Mouse (Mus musculus) left cerebral cortex, postnatal 10 days (tissue): ENCODE results near the gene Aqr. TPM values are rescaled to one million over a fixed set of nuclear protein-coding genes. Genes with fewer than 3 reads are reported as not detected.

Source experiments
- DNase-seq, 2 experiments: peaks; one replicate each; pipeline ENCODE4 v3.0.0; 2021 to 2022; ENCODE audit warnings: low spot score in 2 of 2, mixed read lengths in 1 of 2; ENCODE audit errors: extremely low spot score in 1 of 2
- intact Hi-C: fragments of 180-260 bp; cut with DNase I; formaldehyde crosslinking; loops from one replicate; pipeline ENCODE4 v1.15.1; 2025
- microRNA-seq: library from miRNA; unstranded; fragments of <30 nt; microRNA quantifications from one replicate; pipeline ENCODE4 v1.2.0, GENCODE M21; 2022
- total RNA-seq, 2 experiments: library from RNA; stranded (reverse); gene quantifications; 2 replicates each; pipeline ENCODE4 v1.2.3; 2021

The Aqr gene
- total RNA-seq, 2 experiments from 2014 or later: 24.8 to 27.7 TPM

DNA sequence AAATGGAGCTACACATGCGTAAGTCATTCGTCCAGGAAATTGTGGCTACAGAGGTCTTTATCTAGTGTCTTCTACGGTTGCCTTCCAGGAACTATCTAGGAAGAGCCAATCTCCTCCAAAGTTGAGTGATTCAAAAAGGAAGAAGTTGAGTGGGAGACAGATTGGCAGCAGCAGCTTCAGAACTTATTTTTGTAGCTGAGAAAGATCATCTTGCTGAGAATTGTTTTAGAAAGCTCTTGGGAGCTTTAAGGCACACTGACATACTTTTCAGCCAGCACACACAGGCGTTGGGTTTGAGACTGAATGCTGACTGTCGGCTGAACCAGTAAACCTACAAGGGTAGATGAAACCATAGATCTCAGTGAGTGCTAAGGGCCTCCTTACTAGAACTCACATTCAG lies 91.5 kb downstream of the Aqr start:
- intact Hi-C loops: loop anchor here (5.0 kb wide), 1 partner anchor 228 kb away; no protein-coding TSS in a partner anchor
- DNase-seq: peak in 1 of 2 experiments; percentile 8

GRCm38 (mm10) chr2:114094696-114095095 lies 92.1 kb downstream of the Aqr start:
- intact Hi-C loops: loop anchor here (5.0 kb wide), 2 partner anchors 82 to 227 kb away; partner anchors contain the start of gene Gjd2
- DNase-seq: no peak

DNA sequence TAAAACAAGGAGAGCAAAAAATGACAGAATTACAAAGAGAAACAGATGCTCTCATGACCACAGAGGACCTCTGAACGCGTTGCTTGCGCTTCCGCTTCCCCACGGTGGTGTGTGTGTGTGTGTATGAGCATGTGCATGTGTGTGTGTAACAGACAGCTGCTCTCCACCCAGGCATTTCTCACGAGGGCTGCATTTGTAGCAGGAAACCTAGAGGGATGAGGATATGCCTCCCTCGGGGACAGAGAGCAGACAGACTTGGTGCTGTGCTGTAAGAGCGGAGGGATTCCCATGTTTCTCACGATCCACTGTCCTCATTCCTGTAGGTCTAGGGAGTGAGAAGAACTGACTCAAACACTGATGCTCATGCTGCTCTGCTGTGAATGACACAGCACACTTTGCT lies 93.2 kb downstream of the Aqr start:
- intact Hi-C loops: loop anchor here (5.0 kb wide), 1 partner anchor 81 kb away; the partner anchor contains the start of gene Gjd2

GRCm38 (mm10) chr2:114089862-114090261 lies 97.0 kb downstream of the Aqr start:
- intact Hi-C loops: loop anchor here (5.0 kb wide), 1 partner anchor 78 kb away; the partner anchor contains the start of gene Gjd2
- no peak for DNase-seq

More for the DNA sequence above, 93.2 kb downstream of the Aqr start:
- peak in 1 of 2 experiments; percentile 31 for DNase-seq

DNA sequence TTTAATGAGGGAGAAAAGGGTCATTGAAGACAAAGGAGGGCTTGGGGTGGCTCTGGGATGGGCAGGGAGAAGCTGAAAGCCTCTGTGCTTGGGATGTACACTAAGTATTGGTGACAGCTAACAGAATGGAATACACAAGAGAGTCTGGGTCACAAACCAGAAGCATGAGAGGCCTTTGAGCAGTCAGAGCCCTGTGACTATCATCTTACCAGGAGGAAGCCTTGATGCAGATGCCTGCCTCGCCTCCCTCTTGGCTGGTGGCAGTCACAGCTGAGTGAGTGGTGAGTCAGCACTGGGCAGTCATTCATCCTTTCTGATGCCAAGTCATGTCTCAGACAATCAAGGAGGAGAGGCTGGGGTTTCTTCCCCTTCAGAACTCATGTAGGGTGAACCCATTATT lies 99.6 kb downstream of the Aqr start:
- DNase-seq: no peak
- intact Hi-C loops: no loop called here

- intact Hi-C loops: no loop called here
- DNase-seq: no peak
Observed at GRCm38 (mm10) chr2:114071876-114072275, 114.9 kb downstream of the Aqr start.

DNA sequence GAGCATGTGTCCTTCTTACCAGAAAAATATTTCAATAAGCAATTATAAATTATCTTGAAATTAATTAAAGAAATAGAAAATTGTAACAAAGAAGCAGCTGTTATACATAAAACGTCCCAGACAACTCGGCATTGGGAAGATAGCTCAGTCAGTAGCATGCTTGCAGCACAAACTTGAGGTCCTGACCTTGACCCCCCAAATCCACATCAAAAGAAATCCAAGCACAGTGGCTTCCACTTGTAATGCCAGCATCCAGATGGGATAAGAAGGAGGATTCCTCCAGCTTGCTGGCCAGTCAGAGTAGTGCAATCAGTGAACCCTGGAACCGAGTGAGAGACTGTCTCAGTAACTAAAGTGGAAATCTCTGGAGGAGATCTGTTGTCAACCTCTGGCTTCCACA lies 120.6 kb downstream of the Aqr start:
- no peak for DNase-seq
- intact Hi-C loops: no loop called here

DNA sequence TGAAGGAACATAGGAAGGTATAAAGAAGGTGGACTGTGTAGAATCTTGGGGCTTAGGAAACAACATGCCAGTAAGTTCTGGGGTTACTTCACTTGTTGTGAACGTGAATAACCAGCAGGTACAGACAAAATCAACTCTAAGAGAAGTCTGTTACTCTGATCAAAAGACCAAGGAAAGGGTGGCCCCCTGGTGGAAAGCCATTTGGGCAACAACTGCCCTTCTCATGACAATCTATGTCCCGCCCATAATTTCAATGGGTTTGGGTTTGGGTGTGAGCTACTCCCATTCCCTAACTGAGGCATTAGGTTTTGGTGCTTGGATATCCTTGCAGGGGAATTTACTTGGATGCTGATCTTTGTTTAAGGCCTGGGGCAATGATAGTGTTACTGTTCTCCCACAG lies 122.8 kb downstream of the Aqr start:
- intact Hi-C loops: no loop called here
- no peak for DNase-seq

GRCm38 (mm10) chr2:114060071-114060591 lies 126.7 kb downstream of the Aqr start:
- no peak for DNase-seq
- intact Hi-C loops: no loop called here

DNA sequence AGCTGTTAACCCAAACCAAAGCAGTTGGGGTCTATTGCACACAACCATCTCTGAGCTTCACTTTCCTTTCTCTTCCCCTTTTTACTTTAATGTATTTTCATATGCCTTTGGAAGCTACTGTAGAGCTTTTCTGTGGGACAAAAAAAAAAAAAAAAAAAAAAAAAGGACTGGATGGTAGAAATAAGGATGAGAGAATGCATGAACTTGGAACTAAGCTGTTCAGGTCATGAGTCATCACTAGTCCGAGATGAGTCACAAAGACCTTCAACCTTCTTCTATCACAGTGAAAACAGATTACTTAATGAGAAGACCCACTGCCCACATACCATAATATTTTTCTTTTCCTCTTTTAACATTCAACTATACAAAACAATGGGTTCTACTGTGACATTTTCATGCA lies 127.2 kb downstream of the Aqr start:
- intact Hi-C loops: no loop called here
- DNase-seq: no peak

DNA sequence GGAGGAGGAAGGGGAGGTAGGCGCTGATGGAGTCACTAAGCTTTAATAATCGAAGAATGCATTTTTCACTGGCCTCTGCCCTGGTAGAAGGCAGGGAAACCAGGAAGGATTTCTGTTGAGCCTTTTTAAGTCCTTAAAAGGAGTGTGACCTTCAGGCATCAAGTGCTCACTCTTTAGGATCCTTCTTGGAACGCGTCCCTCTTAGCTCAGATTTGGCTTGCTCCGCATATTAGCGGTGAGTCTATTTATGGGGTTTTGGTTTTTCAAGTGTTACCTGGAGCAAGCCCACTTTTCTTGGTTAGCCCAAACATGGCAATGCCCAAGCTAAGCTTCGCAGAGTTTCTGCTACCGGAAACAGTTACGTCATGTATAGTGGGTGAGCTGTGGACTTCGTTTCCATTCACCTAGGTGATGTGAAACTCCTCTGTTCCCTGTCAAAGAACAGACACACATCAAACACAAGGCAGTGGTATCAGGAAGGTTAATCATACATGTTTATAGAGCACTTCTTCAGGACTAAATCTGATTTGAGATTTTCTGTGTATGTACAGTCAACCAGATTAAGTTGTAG lies 128.5 kb downstream of the Aqr start:
- no peak for DNase-seq
- intact Hi-C loops: no loop called here

GRCm38 (mm10) chr2:114057303-114057853 lies 129.4 kb downstream of the Aqr start:
- intact Hi-C loops: no loop called here

DNA sequence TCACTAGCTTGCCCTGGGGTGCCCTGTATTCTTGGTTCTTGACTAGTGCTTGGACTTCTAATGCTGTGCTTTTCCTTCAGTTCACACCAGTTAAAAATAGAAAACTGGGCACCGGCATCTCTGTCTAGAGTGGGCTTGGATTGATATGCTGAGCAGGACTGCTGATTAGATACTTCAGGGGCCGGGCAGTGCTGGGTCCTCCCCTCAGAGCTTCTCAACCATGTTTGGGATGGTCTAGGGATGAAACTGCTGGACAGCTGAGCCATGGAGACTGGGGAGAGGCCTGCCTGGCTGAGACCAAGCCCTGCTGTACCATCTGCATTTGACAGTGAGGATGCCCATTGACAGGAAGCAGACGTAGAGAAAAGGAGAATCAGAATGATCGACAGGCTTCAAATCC lies 132.7 kb downstream of the Aqr start:
- intact Hi-C loops: no loop called here
- DNase-seq: no peak

More at GRCm38 (mm10) chr2:114057303-114057853, 129.4 kb downstream of the Aqr start:
- DNase-seq: no peak

- no peak for DNase-seq
- intact Hi-C loops: no loop called here
Observed at GRCm38 (mm10) chr2:114052696-114053598, 133.9 kb downstream of the Aqr start, which contains the start of gene Actc1. TSS of gene Actc1 (minus strand) at chr2:114053548.

DNA sequence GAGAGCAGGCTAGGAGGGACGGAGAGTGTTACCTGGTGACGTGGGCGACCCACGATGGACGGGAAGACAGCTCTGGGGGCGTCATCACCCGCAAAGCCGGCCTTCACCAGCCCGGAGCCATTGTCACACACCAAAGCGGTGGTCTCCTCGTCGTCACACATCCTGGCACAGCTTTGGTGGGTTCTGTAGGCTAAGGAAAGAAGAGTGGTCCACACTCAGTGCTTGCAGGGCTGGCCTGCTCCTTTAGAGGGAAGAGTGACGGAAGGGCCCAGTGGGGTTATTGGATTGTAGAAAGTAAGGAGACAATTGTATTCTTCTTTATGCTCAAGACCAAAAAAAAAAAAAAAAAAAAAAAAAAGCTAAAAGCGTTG lies 135.0 kb downstream of the Aqr start:
- DNase-seq: no peak
- intact Hi-C loops: no loop called here

Small RNAs within 50 kb of the gene (microRNA-seq; reads per million reads assigned to microRNA genes)
- 1.4 reads per million for gene Mir7002

Other genes starting within 250 kb of the Aqr start
- gene Gjd2, start 173.4 kb downstream of the Aqr start, total RNA-seq: 10 to 100 TPM; 25.0 to 25.2 TPM
- gene Actc1, start 133.5 kb downstream of the Aqr start, total RNA-seq: not detected
- gene Zfp770, start 14.4 kb upstream of the Aqr start, total RNA-seq: 10 to 100 TPM; 29.3 to 30.8 TPM